Mouse (Mus musculus) subcutaneous adipose tissue, adult 2 months (tissue): Measurements from ENCODE around the gene Tcp11l1. TPM values are rescaled to one million over a fixed set of nuclear protein-coding genes. Genes with fewer than 3 reads are reported as not detected.

ENCODE experiments used
- polyA plus RNA-seq: library from polyadenylated mRNA; depleted of rRNA; stranded (reverse); fragments of >200 nt; gene quantifications from 2 replicates; pipeline ENCODE4 v1.2.3, GENCODE M21; 2012; ENCODE audit warnings: low replicate concordance; rRNA removed

The Tcp11l1 gene
- polyA plus RNA-seq: 3.7 and 9.5 TPM in 2 replicates

GRCm38 (mm10) chr2:104711585-104712485 is at the start of gene Tcp11l1:
Gene Tcp11l1 (minus strand): TSS chr2:104712169.

GRCm38 (mm10) chr2:104742741-104743064 is 30.7 kb upstream of the Tcp11l1 start, which contains the start of gene Depdc7:
Gene Depdc7 (minus strand): TSS chr2:104742878.

GRCm38 (mm10) chr2:104716279-104716678 is 4.3 kb upstream of the Tcp11l1 start, which contains the start of gene Pin1rt1:
Gene Pin1rt1 (minus strand): TSS chr2:104716379.

Other genes with a start within 250 kb of the Tcp11l1 start
- gene Hipk3, start 217.7 kb downstream of the Tcp11l1 start, polyA plus RNA-seq: 51.7 and 52.2 TPM in 2 replicates
- 5.7 and 14.4 TPM in 2 replicates for gene Cstf3, start 121.6 kb downstream of the Tcp11l1 start, polyA plus RNA-seq
- gene Pin1rt1, start 4.2 kb upstream of the Tcp11l1 start, polyA plus RNA-seq: not detected in 2 replicates
- gene Depdc7, start 30.7 kb upstream of the Tcp11l1 start, polyA plus RNA-seq: 0.59 and 1.6 TPM in 2 replicates
- 5.4 and 10.4 TPM in 2 replicates for gene Qser1, start 104.6 kb upstream of the Tcp11l1 start, polyA plus RNA-seq
- 1.8 TPM in 1 of 2 replicates, not detected in the other for gene Prrg4, start 137.7 kb upstream of the Tcp11l1 start, polyA plus RNA-seq
- gene Ccdc73, start 155.6 kb upstream of the Tcp11l1 start, polyA plus RNA-seq: 3.4 and 6.2 TPM in 2 replicates